Mouse (Mus musculus) limb, embryonic 11.5 days (tissue): Measurements from ENCODE around the gene Ago3. TPM values are rescaled to one million over a fixed set of nuclear protein-coding genes. Genes with fewer than 3 reads are reported as not detected.

Experiments used
- ATAC-seq: fragments of 200-750 bp; cut with Nextera tagmentation; 2 replicates; pipeline ENCODE4 v1.8.0; 2017; ENCODE audit warnings: low read depth; ENCODE audit not compliant: insufficient number of reproducible peaks, low FRiP score, low TSS enrichment
- DNase-seq: peaks from one replicate; pipeline ENCODE4 v3.0.0-alpha.2; 2015; ENCODE audit warnings: low spot score
- H3K27ac ChIP-seq: fragments of 300-500 bp; sonication (generic); replicated peaks from 2 replicates; pipeline ENCODE4 v1.5.1; 2014; ENCODE audit warnings: low read depth, mild to moderate bottlenecking, low read length
- H3K27me3 ChIP-seq: fragments of 300-500 bp; sonication (generic); 2 replicates; pipeline ENCODE4 v1.6.1; 2014; ENCODE audit warnings: mild to moderate bottlenecking, low read length, mixed read lengths; ENCODE audit not compliant: control insufficient read depth, insufficient read depth
- H3K36me3 ChIP-seq: fragments of 300-500 bp; sonication (generic); 2 replicates; pipeline ENCODE4 v1.6.1; 2014; ENCODE audit warnings: mild to moderate bottlenecking, low read length, moderate library complexity, mixed read lengths; ENCODE audit not compliant: control insufficient read depth, insufficient read depth
- H3K4me1 ChIP-seq: fragments of 300-500 bp; sonication (generic); 2 replicates; pipeline ENCODE4 v1.6.1; 2014; ENCODE audit warnings: low read length, mixed read lengths; ENCODE audit not compliant: control insufficient read depth, insufficient read depth
- H3K4me2 ChIP-seq: fragments of 300-500 bp; sonication (generic); 2 replicates; pipeline ENCODE4 v1.6.1; 2014; ENCODE audit warnings: low read depth, mild to moderate bottlenecking, moderate library complexity; ENCODE audit not compliant: severe bottlenecking
- H3K4me3 ChIP-seq: fragments of 300-500 bp; sonication (generic); 2 replicates; pipeline ENCODE4 v1.5.1; 2014; ENCODE audit warnings: low read depth, low read length
- H3K9ac ChIP-seq: fragments of 300-500 bp; sonication (generic); 2 replicates; pipeline ENCODE4 v1.6.1; 2014; ENCODE audit warnings: mild to moderate bottlenecking, low read length
- H3K9me3 ChIP-seq: fragments of 300-500 bp; sonication (generic); 2 replicates; pipeline ENCODE4 v1.6.1; 2016; ENCODE audit warnings: low read length; ENCODE audit not compliant: control insufficient read depth
- WGBS: fragments of 180-500 bp; shearing (Covaris S2); extraction: QIAGEN DNeasy Blood & Tissue Kit; methylation state at CpG from one replicate; pipeline ENCODE4 v1.1.7; 2014; 5-methylcytosine and 5-hydroxymethylcytosine counted together
- polyA plus RNA-seq: library from polyadenylated mRNA; unstranded; fragments of >200 nt; fragmentation: Nextera tagmentation; extraction: Ambion mirVana; gene quantifications from 2 replicates; pipeline ENCODE4 v1.2.1, GENCODE M21; 2014

Ago3 gene
- polyA plus RNA-seq, 1 experiment from 2014 or later: 11.9 TPM

GRCm38 (mm10) chr4:126322646-126323045 is 106.7 kb downstream of the Ago3 start:
- DNase-seq (no peak), ATAC-seq (no peak)
- WGBS: 95% methylated on average over 13 of the region's 13 CpGs
- Histone ChIP-seq H3K4me2 (no peak overlapping the region), H3K9me3 (no peaks in the 10 kb centered on the region), H3K9ac (no peak overlapping the region), H3K27me3 (peaks cover 8% of the 10 kb centered on the region), H3K27ac (no peak overlapping the region), H3K4me1 (peaks cover 10% of the 10 kb centered on the region), H3K4me3 (no peak overlapping the region), H3K36me3 (peaks cover 6% of the 10 kb centered on the region; the same call in 1 of the 2 replicates)

- no peaks in the 10 kb centered on the region for H3K9me3 ChIP-seq
- 0 out of 2 replicates have a peak, but pooled peaks have one; percentile 13 for ATAC-seq
- no peak overlapping the region; the same call in 1 of the 2 replicates for H3K9ac ChIP-seq
- H3K4me2 ChIP-seq: peak overlapping the region; percentile 88; the same call in 1 of the 2 replicates
- H3K4me3 ChIP-seq: peak overlapping the region; percentile 71
- H3K4me1 ChIP-seq: peaks cover 10% of the 10 kb centered on the region
- peaks cover 8% of the 10 kb centered on the region for H3K27me3 ChIP-seq
- 51% methylated on average over 28 of the region's 28 CpGs for WGBS
- no peak for DNase-seq
- H3K27ac ChIP-seq: no peak overlapping the region
- peaks cover 6% of the 10 kb centered on the region; the same call in 1 of the 2 replicates for H3K36me3 ChIP-seq
Observed at GRCm38 (mm10) chr4:126321854-126322511, 107.4 kb downstream of the Ago3 start.

DNA sequence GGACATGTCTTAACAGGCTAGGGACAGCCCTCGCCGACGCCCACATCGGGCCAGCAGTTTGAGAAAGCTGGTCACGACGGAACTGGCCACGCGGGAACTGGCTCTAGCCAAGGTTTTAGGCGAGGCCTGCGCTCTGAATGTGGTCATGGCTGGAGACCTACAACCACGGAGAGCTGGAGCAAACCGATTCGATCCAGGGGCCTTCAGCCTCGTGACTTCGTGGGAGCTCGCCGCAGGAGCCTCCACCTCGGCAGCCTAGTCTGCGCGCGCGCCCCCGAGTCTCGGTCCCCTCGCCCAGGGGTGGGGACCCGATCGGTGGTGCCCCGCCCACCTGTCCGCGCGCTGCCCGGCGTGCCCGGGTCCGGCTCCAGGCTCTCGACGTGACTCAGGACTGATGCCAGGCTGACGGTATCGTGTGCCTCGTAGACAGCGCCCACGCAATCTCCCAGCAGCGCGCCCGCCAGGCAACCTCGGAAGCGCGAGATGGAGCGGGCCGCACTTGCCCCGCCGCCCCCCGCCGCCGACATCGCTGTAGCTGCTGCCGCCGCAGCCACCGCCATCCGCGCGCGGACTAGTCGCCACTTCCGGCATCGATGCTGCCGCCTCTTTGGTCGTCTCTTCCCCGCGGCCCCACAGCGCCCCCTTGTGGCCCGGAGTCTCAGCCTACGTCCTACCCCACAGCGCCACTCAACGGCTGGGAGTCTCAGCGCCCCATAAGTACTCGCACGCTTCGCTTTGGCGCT is 108.1 kb downstream of the Ago3 start, which contains the start of gene Adprhl2:
Adprhl2 (minus strand) TSS at position 593 of the 743 bp plus-strand sequence.
- H3K9me3 ChIP-seq: no peaks in the 10 kb centered on the region
- ATAC-seq (peak; percentile 82), DNase-seq (peak; percentile 100)
- H3K27me3 ChIP-seq: peaks cover 8% of the 10 kb centered on the region
- under 1% methylated on average over 74 of the region's 80 CpGs for WGBS
- H3K4me2 ChIP-seq: peak within 1 kb of the TSS; percentile 88
- peak within 1 kb of the TSS; percentile 71 for H3K4me3 ChIP-seq
- peak within 1 kb of the TSS; percentile 84 for H3K9ac ChIP-seq
- H3K4me1 ChIP-seq: peaks cover 10% of the 10 kb centered on the region
- H3K36me3 ChIP-seq: peaks cover 13% of the 10 kb centered on the region; the same call in 1 of the 2 replicates
- peak within 1 kb of the TSS; percentile 0; the same call in 1 of the 2 replicates for H3K27ac ChIP-seq

GRCm38 (mm10) chr4:126319806-126320205 is 109.5 kb downstream of the Ago3 start:
- no peaks in the 10 kb centered on the region; the same call in 1 of the 2 replicates for H3K27me3 ChIP-seq
- no peak overlapping the region for H3K27ac ChIP-seq
- H3K4me3 ChIP-seq: no peak overlapping the region
- no peak overlapping the region for H3K4me2 ChIP-seq
- H3K9me3 ChIP-seq: no peaks in the 10 kb centered on the region
- no peak for DNase-seq
- H3K36me3 ChIP-seq: peaks cover 20% of the 10 kb centered on the region
- H3K9ac ChIP-seq: no peak overlapping the region
- no peak for ATAC-seq
- WGBS: 87% methylated on average over 6 of the region's 6 CpGs
- peaks cover 9% of the 10 kb centered on the region for H3K4me1 ChIP-seq

DNA sequence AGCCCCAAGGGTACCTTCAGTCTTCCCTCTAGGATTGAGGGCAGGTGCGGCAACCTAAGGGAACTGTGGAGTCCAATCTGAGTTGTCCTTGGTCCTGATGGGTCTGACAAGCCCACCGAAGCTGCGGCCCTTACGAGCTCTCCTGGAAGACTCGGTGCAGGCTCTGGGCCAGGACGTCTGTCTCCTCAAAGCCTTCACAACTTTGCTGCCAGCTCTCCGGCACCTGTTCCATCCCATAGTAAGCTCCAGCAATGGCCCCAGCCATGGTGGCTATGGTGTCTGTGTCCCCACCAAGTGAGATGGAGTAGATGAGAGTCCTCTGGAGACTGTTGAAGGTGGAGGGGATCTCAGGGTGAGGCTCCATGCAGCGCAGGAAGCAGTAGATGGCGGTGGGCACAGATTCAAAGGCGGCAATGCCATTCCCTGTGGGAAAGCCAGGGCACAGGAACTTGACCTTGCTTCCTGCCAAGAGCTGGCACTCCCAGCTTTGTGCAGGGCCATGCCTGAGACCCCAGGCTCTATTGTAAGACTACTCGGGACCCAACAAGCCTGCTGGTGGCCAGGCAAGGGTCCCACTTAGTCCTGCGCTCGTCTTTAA is 112.8 kb downstream of the Ago3 start:
- Histone ChIP-seq H3K4me1 (peaks cover 9% of the 10 kb centered on the region), H3K4me3 (no peak overlapping the region), H3K27me3 (no peaks in the 10 kb centered on the region), H3K27ac (no peak overlapping the region), H3K9me3 (no peaks in the 10 kb centered on the region), H3K9ac (no peak overlapping the region), H3K4me2 (no peak overlapping the region), H3K36me3 (peaks cover 20% of the 10 kb centered on the region)
- WGBS: 91% methylated on average over 13 of the region's 13 CpGs
- DNase-seq (no peak), ATAC-seq (no peak)

DNA sequence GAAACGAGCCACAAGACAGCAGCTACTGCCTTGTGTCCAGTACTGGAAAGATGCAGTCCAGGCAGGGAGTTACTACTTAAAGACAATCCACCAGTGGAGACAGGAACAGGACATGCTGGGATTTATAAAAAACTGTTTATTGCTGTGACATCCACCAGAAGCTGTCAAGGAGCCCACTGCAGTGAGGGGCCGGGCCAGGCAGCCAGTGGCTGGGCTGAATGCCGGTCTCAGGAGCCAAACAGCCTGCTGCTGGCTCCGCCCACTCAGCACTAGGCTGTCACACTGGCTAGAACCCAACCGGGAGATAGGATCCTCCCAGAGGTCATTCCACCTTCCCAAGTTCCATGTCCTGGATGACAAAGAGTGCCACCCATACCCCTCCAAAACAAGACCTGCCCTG is 113.4 kb downstream of the Ago3 start:
- DNase-seq (no peak), ATAC-seq (no peak)
- no peak overlapping the region for H3K9ac ChIP-seq
- 49% methylated on average over 5 of the region's 5 CpGs for WGBS
- no peak overlapping the region for H3K27ac ChIP-seq
- H3K4me2 ChIP-seq: no peak overlapping the region
- H3K4me3 ChIP-seq: no peak overlapping the region
- H3K27me3 ChIP-seq: no peaks in the 10 kb centered on the region
- peaks cover 20% of the 10 kb centered on the region for H3K36me3 ChIP-seq
- peaks cover 8% of the 10 kb centered on the region for H3K4me1 ChIP-seq
- no peaks in the 10 kb centered on the region for H3K9me3 ChIP-seq

- Histone ChIP-seq H3K4me1 (0 out of 2 replicates have a peak, but pooled peaks cover 2% of the 10 kb centered on the region), H3K36me3 (peaks cover 20% of the 10 kb centered on the region), H3K4me3 (no peak overlapping the region), H3K27ac (no peak overlapping the region), H3K27me3 (no peaks in the 10 kb centered on the region), H3K9ac (no peak overlapping the region), H3K9me3 (no peaks in the 10 kb centered on the region), H3K4me2 (no peak overlapping the region)
- ATAC-seq (no peak), DNase-seq (peak; percentile 40)
- WGBS: 54% methylated on average over 10 of the region's 10 CpGs
Observed at GRCm38 (mm10) chr4:126314393-126314792, 115.0 kb downstream of the Ago3 start.

- Histone ChIP-seq H3K36me3 (peaks cover 19% of the 10 kb centered on the region), H3K9ac (no peak overlapping the region), H3K27ac (no peak overlapping the region), H3K9me3 (no peaks in the 10 kb centered on the region), H3K4me3 (no peak overlapping the region), H3K4me2 (no peak overlapping the region), H3K4me1 (0 out of 2 replicates have a peak, but pooled peaks cover 2% of the 10 kb centered on the region), H3K27me3 (no peaks in the 10 kb centered on the region)
- DNase-seq (no peak), ATAC-seq (no peak)
- WGBS: 25% methylated on average over 5 of the region's 5 CpGs
Observed at GRCm38 (mm10) chr4:126313202-126313601, 116.2 kb downstream of the Ago3 start.
